Mouse (Mus musculus) heart, postnatal 4 days (tissue): ENCODE data around the gene Trpm3. TPM values are rescaled to one million over a fixed set of nuclear protein-coding genes. Genes with fewer than 3 reads are reported as not detected.

ENCODE experiments used
- DNase-seq: peaks from one replicate; pipeline ENCODE4 v3.0.0; 2021
- total RNA-seq, 2 experiments: library from RNA; stranded (reverse); gene quantifications; 2 replicates each; pipeline ENCODE4 v1.2.3; 2021

The Trpm3 gene
- total RNA-seq, 2 experiments from 2014 or later, result 1.3 to 1.4 TPM

DNA sequence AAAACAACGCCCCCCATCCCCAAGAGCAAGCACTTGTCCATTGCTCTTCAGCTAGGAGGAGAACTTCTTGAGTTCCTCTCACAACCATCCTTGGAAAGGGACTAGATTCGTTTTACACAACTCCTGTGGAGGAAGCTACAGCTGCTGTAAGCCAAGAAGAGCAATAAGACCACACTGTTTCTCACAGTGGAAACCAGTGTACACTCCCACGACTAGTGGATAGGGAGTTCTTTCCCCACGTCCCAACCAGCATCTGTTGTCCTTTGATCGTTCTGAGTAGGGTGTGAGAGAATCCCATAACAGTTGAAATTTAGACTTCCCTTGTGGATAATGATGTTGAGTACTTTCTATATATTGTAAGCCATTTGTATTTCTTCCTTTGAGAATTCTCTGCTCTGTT lies 728.6 kb downstream of the Trpm3 start:
- no peak for DNase-seq

DNA sequence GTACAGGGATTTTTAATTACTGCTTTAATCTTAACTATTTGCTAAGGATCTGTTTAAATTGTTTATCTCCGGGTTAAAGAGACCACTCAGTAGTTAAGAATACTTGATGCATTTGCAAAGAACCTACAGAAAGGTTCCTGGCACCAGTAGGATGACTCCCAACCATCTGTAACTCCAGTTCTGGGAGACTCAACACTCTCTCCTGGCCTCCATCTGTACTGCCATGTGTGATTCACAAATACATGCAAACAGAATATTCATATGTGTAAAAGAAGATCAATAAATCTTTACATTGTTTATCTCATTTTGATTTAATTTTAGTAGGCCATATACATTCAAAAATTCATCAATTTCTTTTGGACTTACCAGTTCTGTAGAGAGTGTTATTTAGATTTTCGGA lies 731.0 kb downstream of the Trpm3 start:
- DNase-seq, result no peak

DNA sequence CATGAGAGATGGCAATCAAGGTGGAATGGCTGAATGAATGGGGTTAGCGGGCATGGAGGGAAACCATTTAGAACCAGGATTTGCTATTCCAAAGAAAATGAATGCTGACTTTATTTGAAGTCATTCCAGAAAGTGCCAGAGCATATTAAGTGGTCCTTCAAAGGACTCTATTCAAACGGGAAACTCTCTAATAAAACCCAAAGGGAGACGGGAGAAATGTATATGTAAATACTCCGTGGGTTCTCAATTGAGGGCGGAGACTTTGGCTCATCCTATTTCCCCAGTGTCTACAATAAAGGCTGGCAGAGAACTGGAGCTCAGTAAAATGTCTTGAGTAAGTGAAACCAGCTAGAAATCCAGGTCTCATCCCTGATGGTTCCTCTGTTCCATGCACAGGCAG lies 733.6 kb downstream of the Trpm3 start:
- DNase-seq, result no peak

DNA sequence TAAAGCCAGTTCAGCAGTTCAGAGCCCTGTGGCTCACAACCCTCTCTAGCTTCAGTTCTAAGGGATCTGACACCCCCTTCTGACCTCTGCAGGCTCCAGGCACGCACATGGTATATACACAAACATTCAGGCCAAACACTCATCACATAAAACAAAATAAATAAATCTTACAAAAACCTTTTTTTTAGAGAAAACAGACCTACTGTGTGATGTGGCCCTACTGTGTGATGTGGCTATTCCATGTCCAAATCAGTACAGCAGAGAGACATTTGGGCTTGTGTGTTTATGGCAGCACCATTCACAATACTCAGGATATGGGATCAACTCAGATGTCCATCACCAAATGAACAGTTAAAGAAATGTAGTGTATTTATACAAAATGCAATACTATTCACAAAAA lies 741.4 kb downstream of the Trpm3 start:
- no peak for DNase-seq

DNA sequence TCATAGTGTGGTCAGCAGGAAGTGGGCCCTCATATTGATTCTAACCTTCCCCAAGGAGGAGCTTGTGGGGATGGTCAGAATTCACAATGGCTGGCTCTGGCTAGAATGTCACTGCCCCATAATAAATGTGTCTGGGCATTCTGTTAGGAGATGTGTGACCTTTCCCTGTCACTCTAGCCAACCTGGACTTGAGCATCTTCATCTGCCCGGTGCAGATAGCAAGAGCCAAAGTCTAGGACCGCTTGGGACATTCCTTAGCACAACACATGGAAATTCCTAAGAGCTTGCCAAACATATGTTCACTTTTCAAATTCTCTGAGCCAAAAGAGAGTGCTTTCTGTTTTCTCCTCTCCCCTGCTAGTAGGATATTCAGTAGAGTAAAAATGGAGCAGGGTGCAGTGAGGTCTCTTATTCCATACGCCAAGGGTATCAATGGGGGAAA lies 743.8 kb downstream of the Trpm3 start:
- no peak for DNase-seq

DNA sequence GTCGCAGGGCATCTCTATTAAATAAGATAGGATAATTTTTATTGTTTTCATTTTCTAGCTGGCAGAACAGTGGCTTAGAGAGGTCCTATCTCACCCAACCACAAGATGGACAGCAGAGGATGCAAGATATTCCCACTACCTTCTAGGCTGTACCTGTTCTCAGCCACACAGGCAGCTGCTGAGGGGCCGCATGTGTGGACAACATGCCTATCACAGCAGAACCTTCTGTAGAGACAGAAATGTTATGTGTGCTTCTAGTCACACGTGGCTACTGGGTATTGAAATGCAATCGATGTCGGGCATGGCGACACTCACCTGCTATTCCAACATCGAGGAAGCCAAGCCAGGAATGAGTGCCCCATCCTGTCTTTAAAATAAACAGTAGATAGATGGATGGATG lies 744.3 kb downstream of the Trpm3 start:
- DNase-seq, result no peak

DNA sequence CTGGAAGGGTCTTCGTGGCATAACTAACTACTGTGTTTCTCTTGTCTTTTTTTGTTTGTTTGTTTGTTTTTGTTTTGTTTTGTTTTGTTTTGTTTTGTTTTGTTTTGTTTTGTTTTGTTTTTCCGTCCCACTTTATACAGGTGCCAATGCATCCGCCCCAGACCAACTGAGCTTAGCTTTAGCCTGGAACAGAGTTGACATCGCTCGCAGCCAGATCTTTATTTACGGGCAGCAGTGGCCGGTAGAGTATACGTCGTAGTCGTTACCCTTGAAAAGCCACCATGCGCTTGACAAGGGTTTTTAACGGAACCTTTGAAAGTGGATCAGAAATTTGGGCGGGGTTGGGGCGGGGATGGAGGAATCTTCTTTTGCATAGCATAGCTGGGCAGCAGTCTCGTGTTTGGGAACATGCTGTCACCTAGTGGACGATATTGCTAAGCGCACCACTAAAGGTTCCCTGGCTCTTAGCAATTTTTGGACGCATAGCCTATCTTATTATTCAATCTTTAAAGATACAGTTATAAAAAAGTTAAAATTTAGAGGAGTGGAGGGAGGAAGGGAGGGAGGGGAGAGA lies 745.0 kb downstream of the Trpm3 start:
- peak; percentile 58 for DNase-seq

DNA sequence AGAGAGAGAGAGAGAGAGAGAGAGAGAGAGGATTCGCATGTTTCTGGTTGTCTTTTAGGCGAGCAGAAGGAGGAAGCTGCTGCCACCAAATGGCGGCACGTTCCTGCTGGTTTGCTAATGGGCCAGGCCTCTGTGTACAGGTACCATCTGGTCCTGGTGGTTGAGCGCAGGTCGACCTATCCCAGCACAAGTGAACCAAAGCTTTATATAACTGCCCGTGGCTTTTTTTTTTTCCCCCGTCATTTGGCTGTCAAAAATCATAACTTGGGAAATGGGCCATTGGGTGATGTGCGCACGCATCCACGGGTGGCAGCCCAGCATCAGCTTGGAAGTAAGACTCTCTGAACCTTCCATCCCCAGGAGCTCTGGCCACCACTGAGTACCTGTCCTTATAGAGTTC lies 745.5 kb downstream of the Trpm3 start:
- peak; percentile 17 for DNase-seq

DNA sequence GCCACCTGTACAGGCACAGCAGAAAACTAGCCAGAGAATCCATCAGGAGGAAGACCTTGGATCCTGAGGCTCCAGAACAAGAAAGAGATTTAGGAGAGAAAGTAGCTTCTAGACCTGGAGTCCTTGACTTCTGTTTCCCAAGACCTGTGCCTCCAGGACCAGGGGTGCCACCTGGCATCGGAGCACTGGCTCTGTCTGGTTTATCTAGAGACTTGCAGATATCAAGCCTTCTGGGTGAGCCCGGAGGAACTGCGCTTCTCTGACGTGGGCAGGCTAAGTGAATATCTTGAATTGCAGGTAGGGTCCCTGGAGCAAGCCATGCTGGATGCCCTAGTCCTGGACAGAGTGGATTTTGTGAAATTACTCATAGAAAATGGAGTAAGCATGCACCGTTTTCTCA lies 746.2 kb downstream of the Trpm3 start:
- no peak for DNase-seq

DNA sequence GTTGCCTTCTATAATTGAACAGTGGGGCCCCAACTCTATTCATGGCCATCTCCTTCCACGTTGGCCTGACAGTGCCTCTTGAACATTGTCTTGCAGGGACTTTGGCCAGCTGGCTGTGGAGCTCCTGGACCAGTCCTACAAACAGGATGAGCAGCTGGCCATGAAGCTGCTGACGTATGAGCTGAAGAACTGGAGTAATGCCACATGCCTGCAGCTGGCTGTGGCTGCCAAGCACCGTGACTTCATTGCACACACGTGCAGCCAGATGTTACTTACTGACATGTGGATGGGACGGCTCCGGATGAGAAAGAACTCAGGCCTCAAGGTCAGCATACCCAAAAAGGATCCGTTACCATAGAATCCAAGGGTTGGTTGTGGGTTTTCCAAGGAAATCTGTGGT lies 763.0 kb downstream of the Trpm3 start:
- peak; percentile 67 for DNase-seq

DNA sequence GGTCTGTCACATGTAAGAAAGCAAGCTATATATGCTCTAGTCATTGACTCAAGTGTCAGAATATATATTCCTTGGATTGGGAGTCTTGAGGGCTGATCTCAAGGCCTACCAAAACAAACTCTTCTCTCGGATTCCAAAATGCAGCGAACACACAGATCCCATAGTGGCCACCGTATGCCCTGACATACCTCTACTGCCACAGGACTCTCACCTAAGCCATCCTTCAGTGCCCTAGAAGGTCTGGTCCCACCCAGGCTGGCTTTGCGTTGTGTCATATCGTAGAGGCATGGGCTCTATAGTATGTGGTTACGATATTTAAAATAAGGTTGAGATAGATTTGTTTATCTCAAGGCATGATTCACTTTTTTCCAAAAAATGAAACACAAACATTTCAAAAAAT lies 763.5 kb downstream of the Trpm3 start:
- DNase-seq, result no peak

DNA sequence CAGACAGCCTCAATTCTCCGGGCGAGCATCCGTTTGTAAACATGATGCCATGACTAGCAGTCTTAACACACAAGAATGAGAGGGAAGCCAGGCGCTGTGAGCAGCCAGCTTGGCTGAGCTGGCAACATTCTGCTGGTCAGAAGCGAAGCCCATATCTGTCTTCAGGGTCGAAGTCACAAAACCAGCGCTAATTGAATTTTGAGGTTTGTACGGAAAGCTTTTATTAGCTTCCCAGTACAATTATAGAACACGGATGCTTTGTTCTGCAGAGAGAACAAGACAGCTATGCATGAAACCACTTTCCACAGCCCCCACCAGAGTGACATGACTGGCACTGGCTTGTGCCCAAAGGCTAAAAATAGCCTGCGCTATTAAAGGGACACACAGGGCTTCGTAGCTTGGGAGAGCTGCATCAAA lies 766.2 kb downstream of the Trpm3 start:
- DNase-seq, result peak; percentile 79

DNA sequence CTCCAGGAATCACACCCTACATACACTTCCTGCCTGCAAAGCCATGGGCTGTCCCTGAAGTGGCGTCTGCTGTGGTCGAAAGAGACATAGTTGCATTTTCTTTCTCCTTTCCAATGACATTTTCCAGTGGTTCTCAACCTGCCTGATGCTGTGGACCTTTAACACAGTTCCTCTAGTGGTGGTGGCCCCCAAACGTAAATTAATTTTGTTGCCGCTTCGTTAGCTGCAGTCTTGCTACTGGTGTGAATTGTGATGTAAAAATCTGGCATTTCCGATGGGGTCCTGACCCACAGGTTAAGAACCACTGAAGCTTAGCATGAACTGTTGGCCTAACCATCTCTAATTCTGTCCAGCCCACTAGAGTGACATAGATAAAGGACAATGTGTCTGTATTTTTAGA lies 771.8 kb downstream of the Trpm3 start:
- DNase-seq, result no peak

DNA sequence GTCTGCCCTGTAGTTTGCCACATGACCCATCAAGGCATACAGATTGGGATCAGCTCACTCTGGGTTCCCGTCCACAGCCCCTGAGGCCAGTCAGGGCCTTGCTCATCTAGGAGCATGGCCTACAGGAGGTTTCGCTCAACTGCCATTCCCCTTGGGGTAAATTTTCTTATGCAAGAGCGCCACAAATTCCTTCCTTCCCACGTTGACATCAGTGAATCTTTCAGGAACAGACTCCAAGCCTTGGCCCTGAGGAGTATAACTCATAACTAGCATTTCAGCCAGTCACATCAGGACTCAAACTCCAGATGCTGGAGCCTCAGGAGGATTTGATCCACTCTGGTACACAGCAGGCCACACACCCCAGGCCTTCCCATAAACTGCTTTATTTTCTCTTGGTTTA lies 774.1 kb downstream of the Trpm3 start:
- no peak for DNase-seq

DNA sequence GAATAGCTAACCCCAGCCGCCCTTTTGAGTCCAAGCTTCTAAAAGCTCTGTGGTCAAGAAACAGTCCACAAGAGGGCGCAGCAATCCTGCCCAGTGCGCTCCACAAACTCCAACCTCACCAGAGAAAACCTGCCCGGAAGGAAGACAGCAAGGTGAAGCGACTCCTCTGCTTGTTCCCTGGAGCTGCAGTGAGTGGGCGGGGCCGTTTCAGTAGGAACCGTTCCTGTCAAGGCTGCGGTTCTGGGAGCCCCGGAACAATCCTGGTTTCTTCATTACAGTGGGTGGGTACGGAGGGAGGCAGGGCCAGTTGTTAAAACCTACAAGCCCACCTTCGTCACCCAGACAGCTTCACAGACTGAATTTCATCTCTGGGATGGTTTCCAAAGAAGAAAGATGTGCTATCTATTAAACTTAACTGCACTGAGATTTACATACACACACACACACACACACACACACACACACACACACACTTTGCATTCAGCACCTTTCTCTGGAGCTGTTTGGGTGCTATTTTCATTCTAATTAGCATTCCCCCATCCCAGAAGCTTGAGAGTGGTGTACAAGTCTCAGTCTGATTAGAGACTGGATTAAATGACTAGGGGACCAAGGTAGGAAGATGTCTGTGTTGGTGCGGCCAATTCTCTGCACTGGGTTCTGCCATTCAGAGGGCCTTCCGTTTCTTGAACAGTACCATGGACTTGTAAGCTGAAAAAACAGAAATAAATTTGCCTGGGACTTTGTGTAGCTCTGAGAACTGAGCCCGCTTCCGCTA lies 777.2 kb downstream of the Trpm3 start:
- DNase-seq, result peak; percentile 88

DNA sequence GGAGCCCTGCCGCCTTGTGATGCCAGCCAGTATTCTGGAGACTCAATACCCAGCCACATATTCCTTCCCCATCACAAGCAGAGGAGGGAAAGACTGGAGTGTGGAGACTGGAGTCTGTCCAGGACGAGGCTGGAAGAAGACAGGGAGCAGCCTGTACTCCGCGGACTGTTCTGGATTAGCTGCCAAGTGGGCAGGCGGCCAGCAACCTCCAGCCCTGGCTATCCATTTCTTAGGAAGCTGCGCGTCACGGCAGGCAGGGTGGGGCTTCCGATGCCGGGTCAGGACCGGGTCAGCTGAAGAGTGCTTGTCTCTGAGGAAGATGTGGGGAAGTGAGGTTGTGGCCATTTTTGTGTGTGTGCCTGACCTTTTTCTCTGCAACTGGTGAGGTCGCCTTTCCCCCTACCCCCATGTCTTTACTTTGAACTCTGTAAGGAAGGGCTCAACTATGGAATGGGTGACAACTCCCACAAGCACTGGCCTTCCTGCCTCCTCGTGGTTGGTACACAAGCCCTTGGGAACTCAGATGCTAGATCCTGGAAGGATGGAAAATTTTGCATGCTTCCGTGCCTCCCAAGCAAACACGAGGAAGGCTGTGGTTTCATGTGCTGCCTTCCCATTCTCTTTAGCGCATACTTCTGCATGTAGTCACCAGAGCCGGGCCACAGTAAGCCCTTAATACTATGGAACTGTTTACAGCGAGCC lies 777.9 kb downstream of the Trpm3 start:
- DNase-seq, result peak; percentile 99

DNA sequence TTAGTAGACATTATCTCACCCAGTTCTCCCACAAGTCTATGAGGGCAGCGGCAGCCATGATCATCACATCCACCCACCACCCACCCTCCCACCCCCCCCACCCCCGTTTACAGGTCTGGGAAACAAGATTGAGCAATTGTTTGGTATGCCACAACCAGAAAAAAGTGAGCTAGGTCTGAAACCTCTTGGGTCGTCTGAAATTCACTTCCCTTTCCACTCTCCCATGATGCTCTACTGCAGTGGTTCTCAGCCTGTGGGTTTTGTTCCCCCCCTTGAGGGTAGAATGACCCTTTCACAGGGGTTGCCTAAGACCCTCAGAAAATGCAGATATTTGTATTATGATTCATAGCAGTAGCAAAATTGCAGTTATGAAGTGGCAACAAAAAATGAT lies 778.5 kb downstream of the Trpm3 start:
- DNase-seq, result no peak

DNA sequence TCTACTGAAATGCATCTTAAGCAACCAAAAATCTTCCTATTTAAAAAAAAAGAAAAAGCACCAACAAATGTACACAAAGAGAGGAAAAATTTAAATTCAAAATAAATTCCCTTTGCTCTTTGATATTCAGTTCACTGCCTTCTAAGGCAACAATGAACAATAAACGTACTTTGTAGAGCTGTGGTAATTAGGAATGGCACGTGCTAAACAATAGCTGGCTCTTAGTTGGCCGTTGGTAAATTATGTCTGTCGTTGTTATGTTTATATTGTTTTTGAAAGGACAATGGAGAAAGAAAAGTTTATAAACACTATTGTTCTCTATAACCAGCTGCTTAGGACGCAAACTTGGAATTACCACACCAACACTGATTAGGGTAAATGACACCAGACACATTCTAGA lies 782.1 kb downstream of the Trpm3 start:
- no peak for DNase-seq

DNA sequence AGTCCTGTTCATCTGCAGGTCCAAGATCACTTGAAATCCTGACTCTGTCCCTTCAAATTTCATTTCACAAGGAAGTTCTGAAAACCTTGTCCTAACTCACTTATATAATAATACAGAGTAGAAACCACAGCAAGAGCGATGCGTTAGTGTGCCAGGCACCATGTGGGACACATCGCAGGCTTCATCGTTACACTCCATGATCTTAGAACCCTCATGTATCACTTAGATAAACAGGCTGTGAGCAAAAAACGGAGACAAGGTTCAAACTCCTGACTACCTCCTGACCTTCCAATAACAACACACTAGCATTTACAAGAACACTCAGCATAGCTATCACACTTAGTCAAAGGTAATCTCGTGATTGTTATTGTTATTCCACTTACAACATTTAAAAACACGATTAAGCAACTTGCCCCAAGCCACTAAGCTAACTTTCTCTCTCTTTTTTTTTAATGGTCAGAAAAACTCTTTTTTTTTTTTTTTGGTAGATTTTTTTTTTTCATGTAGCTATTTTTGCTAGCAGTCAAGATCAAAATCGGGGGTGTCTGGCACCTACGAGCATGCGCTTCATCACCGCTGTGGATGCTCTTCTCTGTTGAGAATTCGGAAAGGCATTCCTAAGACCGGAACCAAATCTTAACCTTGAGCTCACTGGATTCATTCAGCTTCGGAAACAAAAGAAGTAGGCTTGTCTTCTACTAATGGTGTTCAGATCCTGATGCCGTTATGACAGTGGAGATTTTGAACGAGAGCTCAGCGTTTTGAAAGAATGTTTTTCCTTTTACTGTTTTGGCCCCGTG lies 784.2 kb downstream of the Trpm3 start:
- DNase-seq, result no peak

DNA sequence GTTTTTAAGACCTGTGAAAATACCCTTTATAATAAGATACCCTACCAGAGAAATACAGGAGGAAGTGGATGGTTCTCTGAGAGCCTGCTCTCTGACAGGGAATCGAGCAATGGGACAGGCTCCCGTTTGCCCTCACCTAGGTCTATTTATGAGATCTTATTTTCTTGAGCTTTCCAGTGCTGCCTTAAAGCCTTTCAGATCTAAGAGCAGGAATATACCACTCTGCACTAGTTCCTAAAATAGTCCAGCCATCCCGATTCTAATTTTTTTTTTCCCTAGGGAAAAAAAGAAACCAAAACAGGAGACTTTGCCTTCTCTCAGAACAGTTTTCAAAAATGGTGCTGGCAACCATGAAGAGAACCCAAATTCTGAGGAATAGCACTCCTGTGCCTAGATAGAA lies 786.4 kb downstream of the Trpm3 start:
- DNase-seq, result no peak

DNA sequence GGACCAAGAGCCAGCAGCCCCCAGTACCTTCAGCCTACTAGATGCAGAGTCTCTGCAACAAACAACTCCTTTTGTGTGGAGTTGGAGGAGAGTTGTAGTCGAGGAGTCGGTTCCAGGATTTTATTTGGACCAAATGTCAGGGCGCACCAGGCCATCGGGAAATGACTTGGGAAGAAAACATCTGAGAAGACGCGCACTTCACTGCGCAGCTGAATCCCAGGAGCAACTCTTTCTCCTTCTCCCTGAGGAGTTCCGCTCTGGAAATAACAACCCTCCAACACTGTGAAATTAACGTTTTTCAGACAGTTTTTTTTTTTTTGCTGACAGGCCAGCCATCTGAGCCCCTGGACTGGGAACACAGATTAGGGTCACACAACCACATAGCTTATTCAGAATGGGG lies 787.9 kb downstream of the Trpm3 start:
- DNase-seq, result no peak

DNA sequence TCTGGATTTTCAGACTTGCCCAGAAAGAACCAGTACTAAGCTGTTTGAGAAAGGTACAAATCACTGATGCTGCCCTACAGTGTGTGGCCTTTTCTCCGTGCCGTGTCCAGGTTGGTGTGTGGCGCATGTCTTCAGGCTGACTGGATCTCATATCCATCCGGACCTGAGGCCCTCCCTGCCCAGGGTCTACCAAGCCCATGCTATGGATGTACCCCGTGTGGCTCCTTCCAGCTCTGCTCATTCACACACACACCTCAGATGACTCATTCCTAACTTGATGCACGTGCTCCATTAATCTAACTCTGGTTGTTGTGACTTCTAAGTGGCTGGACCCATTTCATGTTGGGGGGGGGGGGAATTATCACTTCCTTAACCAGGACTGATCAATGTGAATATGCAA lies 789.5 kb downstream of the Trpm3 start:
- DNase-seq, result no peak

DNA sequence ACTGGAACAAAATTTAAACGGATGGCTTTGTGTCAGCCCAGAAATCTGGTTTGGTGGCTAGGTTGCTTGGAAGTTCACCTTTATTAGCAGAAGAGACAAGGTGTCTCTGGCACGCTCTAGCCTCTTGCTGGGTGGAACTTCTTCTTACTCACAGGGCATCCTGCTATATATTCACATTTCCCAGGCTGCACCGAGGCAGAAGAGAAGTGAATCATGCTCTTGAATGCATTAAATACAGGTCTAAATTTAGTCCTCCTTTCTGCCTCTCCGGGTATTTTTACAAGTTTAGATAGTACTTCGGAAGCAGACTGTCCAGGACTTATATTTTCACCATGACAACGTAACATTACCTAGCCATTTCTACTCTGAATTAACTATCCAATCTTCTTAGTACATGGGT lies 790.9 kb downstream of the Trpm3 start:
- DNase-seq, result no peak
